Mouse (Mus musculus): ENCODE results near the gene Pxn. TPM values are rescaled to one million over a fixed set of nuclear protein-coding genes. Genes with fewer than 3 reads are reported as not detected.
A peak's percentile ranks its signal among the peaks of the same experiment; 100 is the strongest.
"Not testable (repeated sequence)": the region's sequence is repeated elsewhere in the genome, so short reads cannot be mapped to it uniquely, and the experiment has no call there.

Gene Pxn
- total RNA-seq, 2 experiments from 2014 or later = 77.6 to 82.4 TPM

DNA sequence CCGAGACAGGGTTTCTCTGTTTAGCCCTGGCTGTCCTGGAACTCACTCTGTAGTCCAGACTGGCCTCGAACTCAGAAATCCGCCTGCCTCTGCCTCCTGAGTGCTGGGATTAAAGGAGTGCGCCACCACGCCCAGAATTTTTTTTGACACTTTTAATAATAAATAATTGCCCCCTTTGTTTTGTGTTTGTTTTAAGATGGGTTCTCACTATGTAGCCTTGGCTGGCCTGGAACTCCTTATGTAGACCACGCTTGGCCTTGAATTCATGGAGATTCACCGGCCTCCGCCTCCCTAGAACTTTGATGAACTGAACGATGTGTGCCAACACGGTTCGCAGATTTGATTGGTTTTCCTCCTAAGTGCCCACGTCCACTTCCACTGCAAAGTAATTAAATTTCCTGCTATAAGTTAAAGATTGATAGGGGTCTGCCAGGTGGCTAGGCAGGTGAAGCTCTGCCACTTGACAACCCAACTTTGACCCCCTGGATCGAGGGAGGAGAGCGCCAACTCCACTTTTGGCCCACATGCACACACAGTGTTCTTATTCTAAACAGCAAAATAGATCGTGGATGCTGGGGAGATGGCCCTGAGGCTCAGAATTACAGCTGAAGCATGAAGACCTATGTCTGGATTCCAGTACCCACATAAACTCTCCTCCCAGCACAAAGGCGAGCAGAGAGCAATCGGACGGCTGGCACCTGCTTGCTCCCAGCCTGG lies 20.8 kb upstream of the Pxn start:
- no peak for DNase-seq (ENCODE audit: low spot score in 2 of 2)

DNA sequence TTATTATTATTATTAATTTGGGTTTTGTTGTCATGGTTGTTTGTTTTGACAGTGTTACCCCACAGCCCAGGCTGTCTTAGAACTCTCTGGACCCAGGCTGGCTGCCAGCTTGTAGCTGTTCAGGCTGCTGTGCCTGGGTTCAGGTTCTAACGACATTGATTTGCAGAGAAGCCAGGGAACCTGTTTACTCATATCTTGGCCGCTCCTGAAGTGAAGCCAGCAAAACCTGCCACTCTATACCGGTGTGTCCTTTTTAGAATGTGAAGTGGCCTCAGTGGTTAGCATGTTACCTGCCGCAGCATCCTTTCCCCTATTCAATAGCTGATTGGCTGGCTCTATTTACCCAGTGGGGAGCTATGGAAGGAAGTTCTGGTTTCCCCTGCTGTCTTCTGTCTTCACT lies 19.8 kb upstream of the Pxn start:
- DNase-seq (ENCODE audit: low spot score in 2 of 2) = no peak

DNA sequence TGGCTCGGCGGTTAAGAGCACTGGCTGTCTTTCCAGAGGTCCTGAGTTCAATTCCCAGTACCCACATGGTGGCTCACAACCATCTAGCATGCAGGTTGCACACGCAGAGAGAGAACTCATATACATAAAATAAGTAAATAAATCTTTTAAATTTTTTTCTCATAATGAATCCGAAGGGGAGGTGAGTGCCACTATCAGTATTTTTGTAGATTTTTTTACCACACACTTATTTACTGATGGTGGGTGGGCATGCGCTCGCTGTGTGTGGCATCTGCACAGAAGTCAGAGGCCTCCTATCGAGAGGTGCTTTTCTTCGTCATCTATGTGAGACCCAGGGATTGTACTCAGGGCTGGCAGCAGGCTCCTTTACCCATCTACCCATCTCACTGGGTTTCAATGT lies 19.1 kb upstream of the Pxn start:
- no peak for DNase-seq (ENCODE audit: low spot score in 2 of 2)

DNA sequence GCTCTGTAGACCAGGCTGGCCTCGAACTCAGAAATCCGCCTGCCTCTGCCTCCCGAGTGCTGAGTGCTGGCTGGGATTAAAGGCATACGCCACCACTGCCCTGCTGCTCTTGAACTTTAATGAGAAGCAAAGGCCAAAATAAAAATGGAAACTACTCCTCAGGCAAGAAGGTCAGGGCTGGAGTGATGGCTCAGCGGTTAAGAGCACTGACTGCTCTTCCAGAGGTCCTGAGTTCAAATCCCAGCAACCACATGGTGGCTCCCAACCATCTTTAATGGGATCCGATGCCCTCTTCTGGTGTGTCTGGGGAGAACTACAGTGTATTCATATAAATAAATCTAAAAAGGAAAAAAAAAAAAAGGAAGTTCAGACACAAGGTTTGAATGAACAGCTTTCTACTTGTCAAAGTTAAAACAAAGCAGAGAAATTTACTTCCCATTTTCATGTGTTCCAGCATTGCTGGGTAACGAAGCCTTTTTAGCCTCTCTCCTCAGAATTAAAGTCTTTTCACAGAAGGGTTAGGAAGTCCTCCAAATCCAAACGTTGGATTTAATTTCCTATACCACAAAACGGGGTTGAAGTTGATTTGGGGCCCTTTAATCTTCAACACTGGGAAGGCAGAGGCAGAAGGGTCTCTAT lies 18.4 kb upstream of the Pxn start:
- DNase-seq (ENCODE audit: low spot score in 2 of 2) = no peak

DNA sequence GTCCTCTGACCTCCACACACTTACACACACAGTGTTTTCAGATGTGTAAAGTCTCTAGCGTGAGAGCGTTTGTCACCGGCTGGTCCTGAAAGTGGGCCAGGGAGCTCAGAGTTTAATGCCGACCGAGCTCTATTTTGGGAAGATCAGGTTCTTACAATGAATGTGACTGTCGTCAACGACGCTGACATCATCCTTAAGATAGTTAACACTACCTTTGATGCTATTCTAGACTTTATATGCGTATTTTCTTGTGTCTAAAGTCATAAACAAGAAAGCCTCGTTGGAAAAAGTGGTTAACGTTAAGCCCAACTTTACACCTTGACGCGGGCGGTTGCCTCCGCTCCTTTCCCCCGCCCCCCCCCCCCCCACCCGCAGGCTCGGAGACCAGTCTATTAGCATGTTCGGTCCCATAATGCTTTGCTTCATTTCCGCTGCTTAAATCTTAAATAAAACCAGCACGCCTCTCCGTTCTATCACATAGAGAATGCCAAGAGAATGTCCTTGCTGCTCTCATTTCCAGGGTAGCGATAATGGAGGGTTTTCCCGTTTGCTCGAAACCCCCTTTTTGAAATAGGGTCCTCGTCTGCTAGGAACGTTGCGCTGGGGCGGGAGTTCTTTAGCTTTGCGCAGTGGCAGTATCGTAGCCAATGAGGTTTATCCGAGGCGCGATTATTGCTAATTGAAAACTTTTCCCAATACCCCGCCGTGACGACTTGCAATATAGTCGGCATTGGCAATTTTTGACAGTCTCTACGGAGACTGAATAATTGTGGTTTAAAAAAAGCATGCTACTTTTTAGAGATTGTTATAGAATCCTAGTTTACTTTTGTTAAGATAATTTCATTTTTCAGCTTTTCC lies 17.4 kb upstream of the Pxn start:
- peak; percentile 40 to 67 for DNase-seq (ENCODE audit: low spot score in 2 of 2)

DNA sequence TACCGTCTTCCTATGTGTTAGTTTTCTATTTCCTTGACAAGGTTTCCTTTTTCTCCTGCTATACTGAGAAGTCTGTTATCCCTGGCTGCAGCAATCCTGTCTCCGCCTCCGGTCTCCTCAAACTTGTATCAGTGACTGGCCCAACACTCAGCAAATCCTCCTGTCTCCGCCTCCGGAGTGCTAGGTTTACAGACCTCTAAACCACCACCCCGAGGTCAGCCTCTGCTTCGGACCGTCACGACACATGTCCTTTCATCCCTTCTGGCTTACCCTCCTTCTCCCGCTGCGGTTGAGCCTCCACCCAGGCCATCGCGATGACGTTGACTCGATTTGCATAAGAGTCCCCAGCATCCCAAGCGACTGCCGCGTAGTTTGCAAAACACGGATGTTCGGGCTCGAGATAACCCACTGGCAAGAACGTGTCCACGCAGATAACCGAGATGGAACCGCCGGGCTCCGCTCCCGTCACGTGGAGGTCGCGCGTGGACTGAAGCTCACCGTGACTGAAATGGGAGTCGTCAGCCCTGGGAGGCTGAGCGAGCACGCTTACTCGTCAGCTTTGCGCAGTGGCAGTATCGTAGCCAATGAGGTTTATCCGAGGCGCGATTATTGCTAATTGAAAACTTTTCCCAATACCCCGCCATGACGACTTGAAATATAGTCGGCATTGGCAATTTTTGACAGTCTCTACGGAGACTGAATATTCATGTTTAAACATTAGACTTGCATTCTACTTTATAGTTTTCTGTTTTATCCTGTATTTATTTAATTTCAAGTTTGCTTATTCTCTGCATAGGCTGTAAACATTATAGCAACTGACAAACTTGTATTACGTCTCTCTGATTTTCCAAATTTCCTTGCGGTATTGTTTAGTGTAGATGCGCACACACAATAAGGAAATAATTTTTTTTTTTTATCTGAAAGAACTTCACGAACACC lies 16.5 kb upstream of the Pxn start:
- peak; percentile 65 to 76 for DNase-seq (ENCODE audit: low spot score in 2 of 2)

DNA sequence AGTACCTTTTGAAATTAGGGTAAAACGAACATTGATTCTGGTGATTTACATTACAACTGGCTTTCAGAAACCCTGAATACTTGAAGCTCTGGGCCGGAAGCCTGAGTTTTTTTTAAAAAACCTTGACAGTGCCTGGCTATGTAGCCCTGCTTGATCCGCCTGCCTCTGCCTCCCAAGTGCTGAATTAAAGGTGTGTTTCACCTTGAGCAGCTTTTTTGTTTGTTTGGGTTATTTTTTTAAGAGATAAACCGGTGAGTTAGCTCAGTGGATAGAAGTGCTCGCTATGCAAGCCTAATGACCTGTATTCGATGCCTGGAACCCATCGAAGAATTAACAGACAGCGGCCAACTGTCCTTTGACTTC lies 15.9 kb upstream of the Pxn start:
- no peak for DNase-seq (ENCODE audit: low spot score in 2 of 2)

DNA sequence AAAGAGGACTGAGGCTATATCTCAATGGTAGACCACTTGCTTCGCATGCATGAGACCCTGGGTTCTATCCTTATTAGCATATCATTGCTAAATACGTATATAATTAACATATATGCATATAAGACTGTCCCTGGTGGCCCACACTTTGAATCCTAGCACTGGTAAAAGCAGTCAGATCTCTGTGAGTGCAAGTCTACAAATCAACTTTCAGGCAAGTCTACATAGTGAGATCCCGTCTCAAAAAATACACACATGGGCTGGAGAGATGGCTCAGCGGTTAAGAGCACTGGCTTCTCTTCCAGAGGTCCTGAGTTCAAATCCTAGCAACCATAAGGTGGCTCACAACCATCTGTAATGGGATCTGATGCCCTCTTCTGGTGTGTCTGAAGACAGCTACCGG lies 15.4 kb upstream of the Pxn start:
- no peak for DNase-seq (ENCODE audit: low spot score in 2 of 2)

DNA sequence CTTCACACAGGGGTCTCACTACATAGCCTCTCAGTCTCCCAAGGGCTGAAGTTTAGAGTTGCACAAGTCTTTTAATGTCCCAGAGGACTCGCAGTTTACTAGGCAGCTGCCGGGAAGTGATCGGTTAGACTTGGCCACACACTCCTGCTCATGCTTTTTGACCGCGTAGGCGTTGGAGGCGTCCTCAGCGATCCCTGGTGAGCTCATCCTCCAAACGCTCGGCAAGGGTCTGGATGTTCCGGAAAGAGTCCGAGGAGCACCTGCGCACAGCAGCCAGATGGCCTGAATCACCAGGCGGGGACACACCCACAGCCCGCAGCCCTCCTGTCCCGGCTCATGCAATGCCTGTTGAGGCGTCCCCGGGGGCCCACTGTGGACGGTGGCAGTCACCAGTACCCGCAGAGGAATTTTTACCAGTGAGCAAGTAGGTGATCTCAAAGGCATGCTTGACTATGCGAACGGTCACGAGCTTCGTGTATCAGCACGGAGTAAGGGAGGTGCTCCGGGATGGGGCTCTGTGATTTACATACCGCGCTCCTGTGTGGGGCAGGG lies 14.6 kb upstream of the Pxn start:
- DNase-seq (ENCODE audit: low spot score in 2 of 2) = no peak

DNA sequence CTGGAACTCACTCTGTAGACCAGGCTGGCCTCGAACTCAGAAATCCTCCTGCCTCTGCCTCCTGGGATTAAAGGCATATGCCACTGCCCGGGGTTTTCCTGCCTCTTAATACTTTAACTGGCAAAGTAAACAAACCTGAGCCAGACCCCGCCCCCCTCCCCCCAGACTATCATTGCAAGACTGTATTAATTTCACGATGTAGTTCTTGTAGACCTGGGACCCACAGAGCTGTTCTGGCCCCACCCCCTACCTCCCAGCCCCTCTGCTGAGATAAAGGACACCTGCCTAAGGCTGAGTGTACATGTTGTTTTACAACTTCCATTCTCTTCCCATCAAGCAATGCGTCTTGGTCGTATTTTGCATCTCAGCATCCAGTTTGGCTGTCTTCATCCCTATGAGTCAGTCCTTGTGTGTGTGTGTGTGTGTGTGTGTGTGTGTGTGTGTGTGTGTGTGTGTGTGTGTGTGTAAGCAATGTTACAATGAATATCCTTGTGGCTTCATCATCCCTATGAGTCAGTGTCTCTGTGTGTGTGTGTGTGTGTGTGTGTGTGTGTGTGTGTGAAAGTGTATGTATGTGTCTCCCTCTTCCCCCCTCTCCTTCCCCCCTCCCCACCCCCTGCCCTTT lies 13.7 kb upstream of the Pxn start:
- DNase-seq (ENCODE audit: low spot score in 2 of 2) = no peak

DNA sequence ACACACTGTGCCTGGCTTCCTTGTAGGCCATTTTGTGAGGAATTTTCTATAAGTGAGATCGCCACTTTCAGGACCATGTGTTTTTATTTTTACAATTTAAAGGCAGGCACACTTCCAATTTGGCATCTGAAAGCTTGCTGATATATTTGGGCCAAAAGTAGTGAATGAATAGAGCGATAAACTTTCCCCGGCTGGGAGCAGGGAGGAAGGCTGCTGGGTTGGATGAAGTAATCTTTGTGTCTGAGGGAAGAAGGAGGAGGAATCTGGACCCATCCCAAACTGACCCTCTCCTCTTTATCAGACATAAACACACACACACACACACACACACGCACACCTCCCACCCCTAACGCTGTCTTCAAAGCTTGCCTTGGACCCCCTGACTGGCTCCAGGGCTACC lies 13.0 kb upstream of the Pxn start:
- no peak for DNase-seq (ENCODE audit: low spot score in 2 of 2)

DNA sequence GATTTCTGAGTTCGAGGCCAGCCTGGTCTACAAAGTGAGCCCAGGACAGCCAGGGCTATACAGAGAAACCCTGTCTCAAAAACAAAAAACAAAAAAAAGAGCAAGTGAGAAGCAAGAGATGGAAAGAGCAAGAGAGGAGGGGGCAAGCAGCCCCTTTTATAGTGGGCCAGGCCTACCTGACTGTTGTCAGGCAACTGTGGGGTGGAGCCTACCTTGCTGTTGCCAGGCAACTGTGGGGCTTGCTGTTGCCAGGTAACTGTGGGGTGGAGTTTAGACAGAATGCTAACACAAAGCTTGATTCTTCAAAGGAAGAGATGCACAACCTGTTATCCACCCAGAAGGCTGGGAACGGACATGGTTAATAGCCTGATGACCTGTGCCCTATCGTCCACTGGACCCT lies 10.9 kb upstream of the Pxn start:
- not testable (repeated sequence) for DNase-seq (ENCODE audit: low spot score in 2 of 2)

DNA sequence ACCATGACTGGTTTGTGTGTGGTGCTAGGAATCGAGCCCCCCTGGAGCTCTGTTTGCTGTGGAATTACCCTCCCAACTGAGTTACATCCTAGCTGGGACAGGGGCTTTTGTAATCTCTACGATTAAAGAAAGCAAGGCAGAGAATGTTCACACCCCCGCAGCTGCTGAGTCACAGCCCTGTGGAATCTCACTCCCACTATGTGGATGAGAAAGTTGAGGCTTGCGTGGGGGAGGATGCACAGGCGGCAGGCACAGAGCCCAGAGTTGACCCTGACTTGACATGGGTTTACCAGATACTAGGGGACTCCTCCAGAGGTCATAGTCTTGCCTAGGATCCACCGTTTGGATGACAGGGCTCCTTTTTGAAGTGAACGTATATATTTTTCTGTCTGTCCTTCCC lies 9.4 kb upstream of the Pxn start:
- DNase-seq (ENCODE audit: low spot score in 2 of 2) = no peak

DNA sequence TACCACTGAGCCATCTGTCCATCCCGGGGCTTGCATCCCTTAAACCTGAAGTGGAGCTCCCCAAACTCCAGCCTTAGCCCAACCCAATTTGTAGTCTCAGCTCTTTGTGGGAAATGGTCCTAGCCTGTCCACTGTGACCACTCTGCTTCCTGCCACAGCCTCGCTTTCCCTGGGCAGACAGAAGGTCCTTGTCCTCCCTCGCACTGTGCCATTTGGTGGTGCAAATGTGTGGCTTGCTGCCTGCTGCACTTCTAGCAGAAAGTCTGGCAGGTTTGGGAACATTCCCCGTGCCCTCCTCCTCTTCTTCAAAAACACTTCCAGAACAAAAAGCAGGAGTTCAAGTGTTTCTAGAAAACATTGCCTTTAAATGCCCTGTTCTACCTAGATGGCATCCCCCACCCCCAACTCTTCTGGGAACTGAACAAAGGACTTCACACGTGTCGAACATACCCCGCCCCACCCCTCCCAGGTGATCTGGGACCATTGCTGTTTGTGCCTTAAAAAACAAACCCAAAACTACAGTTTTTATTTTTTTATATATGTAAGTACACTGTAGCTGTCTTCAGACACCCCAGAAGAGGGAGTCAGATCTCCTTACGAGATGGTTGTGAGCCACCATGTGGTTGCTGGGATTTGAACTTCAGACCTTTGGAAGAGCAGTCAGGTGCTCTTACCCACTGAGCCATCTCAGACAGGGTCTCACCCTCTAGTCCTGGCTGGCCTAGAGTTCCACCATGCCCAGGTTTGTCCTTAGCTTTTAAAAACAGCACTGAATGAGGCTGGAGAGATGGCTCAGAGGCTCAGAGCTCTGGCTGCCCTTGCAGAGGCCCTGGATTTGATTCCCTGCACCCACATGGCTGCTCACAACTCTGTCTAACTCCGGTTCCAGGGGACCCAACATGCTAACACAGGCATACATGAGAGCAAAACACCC lies 7.9 kb upstream of the Pxn start:
- DNase-seq (ENCODE audit: low spot score in 2 of 2) = no peak

DNA sequence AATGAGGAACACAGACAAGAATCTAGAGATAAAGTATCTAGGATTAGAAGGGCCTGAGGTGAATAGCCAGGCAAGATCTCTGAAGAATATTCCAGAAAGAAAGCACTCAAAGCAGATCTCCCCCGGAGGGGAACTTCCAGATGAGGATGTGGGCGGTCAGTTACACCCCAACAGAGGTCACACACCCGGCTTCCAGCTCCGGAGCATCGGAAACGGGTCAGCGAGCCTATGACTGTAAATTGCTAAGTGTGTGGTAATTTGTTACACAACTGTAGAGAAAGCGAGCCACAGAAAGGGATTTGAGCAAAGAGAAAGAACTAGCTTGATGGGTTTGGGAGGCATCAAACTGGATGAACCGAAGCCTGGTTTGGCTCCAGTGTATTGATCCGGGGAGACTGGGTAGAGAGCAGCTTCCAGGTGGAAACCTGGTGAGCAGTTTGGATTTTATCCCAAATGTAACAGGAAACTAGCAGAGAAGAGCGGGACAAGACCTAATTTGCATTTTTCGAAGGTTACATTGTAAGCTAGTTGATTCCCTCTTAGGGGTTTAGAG lies 6.0 kb upstream of the Pxn start:
- no peak for DNase-seq (ENCODE audit: low spot score in 2 of 2)

DNA sequence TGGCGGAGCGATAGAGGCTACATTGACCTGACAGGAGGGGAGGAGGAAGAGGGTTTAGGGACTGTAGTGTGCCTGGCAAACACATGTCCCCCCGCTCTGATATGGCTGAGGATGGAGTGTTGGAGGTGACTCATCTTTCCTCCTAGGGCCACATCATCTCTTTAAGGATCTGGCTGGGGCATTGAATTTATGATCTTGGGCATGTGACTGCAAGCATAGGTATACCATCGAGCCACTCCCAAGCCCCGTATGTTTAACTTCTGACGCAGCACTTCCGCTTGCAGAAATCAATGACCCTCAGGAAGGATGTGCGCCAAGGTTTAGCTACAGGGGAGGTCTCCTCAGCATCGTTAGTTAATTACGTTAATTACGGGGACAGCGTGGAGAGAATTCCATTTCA lies 3.4 kb upstream of the Pxn start:
- no peak for DNase-seq (ENCODE audit: low spot score in 2 of 2)

DNA sequence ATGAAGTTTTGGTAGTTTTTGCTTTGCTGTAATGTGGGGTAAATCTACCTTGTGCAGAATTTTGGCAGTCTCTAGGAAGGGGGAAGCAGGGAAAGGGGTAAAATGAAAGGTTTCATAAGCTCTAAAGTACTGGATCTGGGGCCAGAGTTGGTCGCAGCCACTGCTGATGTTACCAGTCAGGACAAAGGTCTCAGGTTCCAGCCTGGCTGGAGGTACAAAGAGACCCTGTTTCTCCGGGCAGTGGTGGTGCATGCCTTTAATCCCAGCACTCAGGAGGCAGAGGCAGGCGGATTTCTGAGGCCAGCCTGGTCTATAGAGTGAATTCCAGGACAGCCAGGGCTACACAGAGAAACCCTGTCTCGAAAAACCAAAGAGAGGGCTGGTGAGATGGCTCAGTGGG lies 859 bp upstream of the Pxn start:
- not testable (repeated sequence) for DNase-seq (ENCODE audit: low spot score in 2 of 2)

DNA sequence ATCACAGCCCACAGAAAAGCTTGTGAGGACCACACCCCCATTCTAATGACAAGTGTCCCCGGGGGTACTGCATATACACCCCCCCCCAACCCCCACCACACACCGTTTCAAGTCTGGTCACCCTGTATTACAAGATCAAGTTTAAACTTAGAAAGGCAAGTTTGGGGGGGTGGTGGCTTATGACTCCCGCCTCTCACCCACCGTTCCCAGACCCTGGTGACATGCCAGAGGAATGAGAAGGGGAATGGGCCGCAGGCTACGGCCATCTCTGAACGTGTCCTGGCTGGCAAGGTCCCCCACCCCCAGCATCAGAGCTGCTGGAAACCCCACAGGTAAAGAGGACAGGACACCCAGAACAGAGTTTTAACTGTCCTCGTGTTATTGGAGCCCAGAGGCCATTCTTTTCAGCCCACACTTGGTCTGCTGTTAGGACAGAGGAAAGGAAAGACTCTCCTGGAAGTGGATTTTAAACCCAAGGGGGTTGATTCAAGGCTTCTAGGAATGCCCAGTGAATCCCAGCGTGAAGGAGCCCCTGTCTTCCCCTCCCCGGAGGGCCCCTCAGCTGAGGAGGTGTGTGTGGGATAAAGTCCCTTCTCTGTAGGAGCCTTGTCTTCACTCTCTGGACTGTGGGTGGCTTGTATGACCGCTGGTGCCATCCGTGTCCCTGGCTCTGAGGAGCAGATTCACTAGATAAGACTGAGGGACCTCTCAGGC lies 948 bp downstream of the Pxn start:
- no peak for DNase-seq (ENCODE audit: low spot score in 2 of 2)
